Mouse (Mus musculus) bone marrow, adult 2 months (tissue): ENCODE measurements around the gene Rasal2. TPM values are rescaled to one million over a fixed set of nuclear protein-coding genes. Genes with fewer than 3 reads are reported as not detected.

Experiments
- H3K27ac ChIP-seq: fragments of 200-500 bp; 2 replicates; pipeline ENCODE4 v1.5.1; 2012; ENCODE audit warnings: low read depth, mild to moderate bottlenecking, control low read depth, inconsistent platforms, low read length; ENCODE audit not compliant: control insufficient read depth, poor library complexity, insufficient read depth
- H3K4me1 ChIP-seq: fragments of 200-500 bp; 2 replicates; pipeline ENCODE4 v1.6.1; 2011; ENCODE audit warnings: low read length; ENCODE audit not compliant: control insufficient read depth, insufficient read depth
- H3K4me3 ChIP-seq: fragments of 200-500 bp; replicated peaks from 2 replicates; pipeline ENCODE3; 2011; ENCODE audit warnings: mild to moderate bottlenecking, low read depth, low read length, control low read depth; ENCODE audit not compliant: control insufficient read depth
- CTCF ChIP-seq: fragments of 200-500 bp; IDR thresholded peaks from 2 replicates; pipeline ENCODE4 v1.5.1; 2011; ENCODE audit warnings: low read length, control low read depth; ENCODE audit not compliant: control insufficient read depth, insufficient read depth
- POLR2A ChIP-seq: fragments of 200-500 bp; IDR thresholded peaks from 2 replicates; pipeline ENCODE4 v1.6.1; 2011; ENCODE audit warnings: low read depth, mild to moderate bottlenecking, control low read depth, low read length, borderline replicate concordance; ENCODE audit not compliant: control insufficient read depth
- WGBS: fragments of 180-500 bp; shearing (Covaris S2); methylation state at CpG from one replicate; pipeline ENCODE4 v1.1.7; 2018; 5-methylcytosine and 5-hydroxymethylcytosine counted together
- polyA plus RNA-seq: library from polyadenylated mRNA; stranded (reverse); fragments of >200 nt; gene quantifications from 2 replicates; pipeline ENCODE4 v1.2.4, GENCODE M21; 2011; ENCODE audit warnings: low replicate concordance; ENCODE audit not compliant: missing spikeins, insufficient read depth, insufficient read length

Gene Rasal2
- polyA plus RNA-seq, 1 experiment, result 0.57 TPM

DNA sequence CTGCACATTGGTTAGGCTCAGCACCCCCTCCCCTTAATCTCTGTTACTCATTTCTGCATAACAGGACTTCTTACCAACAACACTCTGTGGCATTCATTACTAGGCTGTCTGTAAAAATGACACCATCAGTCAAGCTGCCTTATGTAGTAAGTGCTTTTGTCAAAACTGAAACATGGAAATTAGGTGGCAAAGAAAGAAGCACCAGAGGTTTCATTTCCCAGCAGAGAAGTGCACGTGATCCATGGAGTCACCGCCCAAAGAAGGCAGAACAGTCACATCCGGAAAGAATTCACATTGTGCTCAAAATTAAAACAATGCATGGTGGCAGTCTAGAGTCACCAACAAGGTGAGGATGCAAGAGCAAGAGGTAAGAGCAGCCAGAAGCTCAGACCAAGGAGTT, 271.4 kb downstream of the Rasal2 start:
- H3K4me1 ChIP-seq, result no peaks in the 10 kb centered on the region
- TF ChIP-seq CTCF (no peak), POLR2A (no peak)
- H3K4me3 ChIP-seq, result no peak overlapping the region
- H3K27ac ChIP-seq, result no peak overlapping the region
- WGBS, result 75% methylated on average over 3 of the region's 3 CpGs

DNA sequence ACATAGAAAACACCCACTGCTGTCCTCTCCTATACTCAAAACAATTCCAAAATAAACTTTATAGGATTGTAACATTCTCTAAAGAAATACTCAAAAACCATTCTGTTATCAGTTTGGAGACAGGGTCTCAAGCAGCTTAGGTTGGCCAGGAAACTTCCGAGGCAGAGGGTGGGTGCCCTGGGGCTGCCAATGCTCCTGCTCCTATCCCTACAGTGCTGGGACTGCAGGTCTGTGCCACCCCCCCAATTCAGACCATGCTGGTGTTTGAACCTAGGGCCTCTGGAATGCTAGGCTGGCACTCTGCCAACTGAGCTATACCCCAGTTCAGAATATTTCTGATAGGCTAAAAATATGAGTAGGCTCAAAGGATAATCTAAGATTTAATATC, 274.5 kb downstream of the Rasal2 start:
- TF ChIP-seq POLR2A, result no peak
- 87% methylated on average over 1 of the region's 1 CpGs for WGBS
- H3K4me3 ChIP-seq, result no peak overlapping the region
- H3K27ac ChIP-seq, result no peak overlapping the region
- no peaks in the 10 kb centered on the region for H3K4me1 ChIP-seq

DNA sequence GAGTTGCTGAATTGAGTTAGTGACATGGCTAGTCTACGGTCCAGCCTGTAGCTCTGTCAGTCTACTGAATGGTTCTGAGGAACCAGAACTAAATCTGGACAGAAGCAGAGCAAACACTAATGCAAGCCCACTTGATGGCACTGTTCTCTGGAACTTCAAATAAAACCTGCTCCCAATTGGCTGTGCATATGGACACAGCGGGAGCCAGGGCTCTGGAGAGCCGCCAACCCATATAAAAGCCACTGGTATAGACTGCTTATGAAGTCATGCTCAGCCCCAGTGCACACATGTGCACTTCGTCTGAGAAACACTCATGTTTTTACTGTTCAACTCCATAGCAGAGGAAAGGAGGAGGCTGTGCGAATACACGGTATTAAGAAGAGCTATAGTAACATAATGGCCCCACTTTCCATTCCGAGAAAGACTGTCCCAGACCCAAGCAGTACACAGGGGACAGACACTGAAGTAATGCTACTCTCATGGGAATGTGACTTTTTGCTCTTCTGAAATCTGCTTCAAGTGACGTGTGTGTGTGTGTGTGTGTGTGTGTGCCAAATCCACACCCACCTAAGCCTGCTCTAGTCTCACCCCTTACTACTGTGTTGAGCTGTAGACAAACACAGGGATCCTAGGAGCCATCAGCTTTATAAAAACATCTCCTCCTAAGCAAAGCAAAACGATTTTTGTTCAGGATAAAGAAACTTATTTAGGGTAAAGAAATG, 275.1 kb downstream of the Rasal2 start:
- 81% methylated on average over 9 of the region's 9 CpGs for WGBS
- H3K4me1 ChIP-seq, result no peaks in the 10 kb centered on the region
- no peak overlapping the region for H3K27ac ChIP-seq
- no peak overlapping the region for H3K4me3 ChIP-seq
- TF ChIP-seq CTCF (no peak), POLR2A (no peak)

DNA sequence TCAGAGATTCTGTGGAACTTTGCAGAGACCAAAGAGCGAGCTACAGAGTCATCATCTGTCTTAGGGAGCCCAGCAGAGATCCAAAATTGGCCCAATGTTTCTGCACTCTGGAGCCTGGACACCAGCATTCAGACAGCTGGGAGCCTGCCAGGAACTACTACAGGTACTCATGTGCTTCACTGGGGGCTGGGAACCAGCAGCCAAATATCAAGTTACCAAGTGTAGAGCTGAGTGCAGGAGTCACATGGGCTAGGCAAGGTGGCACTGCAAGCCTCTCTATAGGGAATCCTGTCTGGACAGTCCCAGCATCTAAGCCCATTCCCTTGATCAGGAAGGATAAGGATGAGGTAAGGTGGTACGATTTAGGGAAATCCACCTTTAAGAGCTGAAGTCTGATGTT, 284.2 kb downstream of the Rasal2 start:
- Histone ChIP-seq H3K27ac (no peak overlapping the region), H3K4me3 (no peak overlapping the region), H3K4me1 (no peaks in the 10 kb centered on the region)
- WGBS, result 72% methylated on average over 2 of the region's 2 CpGs
- no peak for TF ChIP-seq CTCF
- TF ChIP-seq POLR2A, result no peak

DNA sequence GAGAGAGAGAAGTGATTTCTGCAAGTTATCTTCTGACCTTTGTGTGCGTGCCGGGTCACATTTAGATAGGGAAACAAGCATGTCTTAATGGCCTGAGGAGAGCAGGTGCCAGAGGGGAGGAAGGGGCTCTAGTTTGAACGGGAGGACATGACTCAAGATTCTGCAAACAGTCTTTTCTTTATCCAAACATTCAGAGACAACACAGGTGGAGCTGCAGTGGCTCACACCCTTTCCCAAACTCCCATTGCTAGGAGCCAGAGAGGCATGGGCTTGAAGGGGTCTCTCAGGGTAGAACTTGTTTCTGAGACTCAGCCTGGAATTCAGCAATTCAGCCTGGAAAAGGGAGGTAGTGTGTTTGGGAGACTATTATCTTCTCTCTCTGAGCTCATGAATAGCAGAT, 288.6 kb downstream of the Rasal2 start:
- 76% methylated on average over 3 of the region's 3 CpGs for WGBS
- no peak overlapping the region for H3K27ac ChIP-seq
- no peaks in the 10 kb centered on the region for H3K4me1 ChIP-seq
- no peak overlapping the region for H3K4me3 ChIP-seq
- TF ChIP-seq CTCF, result no peak
- TF ChIP-seq POLR2A, result no peak

DNA sequence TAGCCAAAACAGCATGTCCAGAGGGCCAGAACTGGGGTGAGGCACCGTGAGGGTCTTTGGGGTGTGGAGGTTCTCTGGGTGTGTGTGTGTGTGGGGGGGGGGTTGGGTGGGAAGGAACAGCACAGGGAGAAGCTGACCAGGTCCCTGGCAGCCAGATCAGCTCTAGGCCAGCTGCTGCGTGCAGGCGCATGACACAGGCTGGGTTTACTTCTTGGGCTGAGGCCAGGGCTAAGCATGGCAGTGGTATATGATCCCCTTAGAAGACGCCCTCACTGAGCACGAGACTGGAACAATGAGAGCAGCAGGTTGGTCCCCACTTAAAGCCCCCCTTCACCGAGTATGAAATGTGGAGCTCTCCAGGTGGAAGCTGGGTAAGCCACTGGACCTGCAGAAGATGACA, 293.2 kb downstream of the Rasal2 start:
- WGBS, result 77% methylated on average over 6 of the region's 6 CpGs
- TF ChIP-seq CTCF (no peak), POLR2A (no peak)
- no peaks in the 10 kb centered on the region for H3K4me1 ChIP-seq
- no peak overlapping the region for H3K27ac ChIP-seq
- no peak overlapping the region for H3K4me3 ChIP-seq

DNA sequence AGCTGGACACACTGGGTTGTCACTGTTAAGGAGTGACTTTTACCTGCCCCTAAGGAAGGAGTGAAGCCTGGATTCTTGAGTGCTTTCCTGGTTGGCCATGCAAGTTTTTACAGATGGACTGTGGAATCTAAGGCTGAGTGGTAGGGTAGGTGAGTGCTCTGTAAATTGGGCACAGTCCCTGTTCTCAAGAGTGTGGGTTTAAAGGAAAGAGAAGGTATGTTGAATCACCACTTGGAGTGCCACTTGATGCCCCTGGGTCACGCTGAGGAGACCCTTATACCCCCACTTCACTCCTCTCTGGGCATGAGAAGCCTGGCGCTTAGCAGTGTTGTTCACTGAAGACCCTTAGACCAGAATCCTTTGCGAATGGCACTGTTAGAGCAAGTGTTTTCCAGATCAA, 295.0 kb downstream of the Rasal2 start:
- Histone ChIP-seq H3K4me1 (no peaks in the 10 kb centered on the region), H3K27ac (no peak overlapping the region), H3K4me3 (no peak overlapping the region)
- TF ChIP-seq POLR2A (no peak), CTCF (no peak)
- WGBS, result 76% methylated on average over 3 of the region's 3 CpGs

DNA sequence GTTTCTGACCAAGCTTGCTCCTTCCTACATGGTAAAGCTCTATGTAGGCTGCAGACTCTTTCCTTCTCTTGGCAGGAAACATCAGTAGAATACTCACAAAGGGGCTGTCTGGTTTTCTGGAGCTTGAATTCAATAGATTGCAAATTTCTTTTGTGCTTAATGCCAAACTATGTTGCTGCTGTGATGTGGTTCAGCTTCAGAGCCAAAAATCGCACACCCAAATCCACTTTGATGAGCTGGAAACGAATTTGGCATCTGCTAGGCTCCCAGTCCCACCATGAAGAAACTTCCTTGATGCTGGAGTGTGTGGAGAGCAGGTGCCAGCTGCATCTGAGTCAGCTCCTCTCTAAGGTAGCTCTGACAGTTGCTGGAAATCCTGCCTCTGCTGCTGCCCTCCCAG, 297.9 kb downstream of the Rasal2 start:
- TF ChIP-seq CTCF, result no peak
- no peak for TF ChIP-seq POLR2A
- no peak overlapping the region for H3K4me3 ChIP-seq
- H3K4me1 ChIP-seq, result no peaks in the 10 kb centered on the region
- 75% methylated on average over 2 of the region's 2 CpGs for WGBS
- no peak overlapping the region for H3K27ac ChIP-seq

DNA sequence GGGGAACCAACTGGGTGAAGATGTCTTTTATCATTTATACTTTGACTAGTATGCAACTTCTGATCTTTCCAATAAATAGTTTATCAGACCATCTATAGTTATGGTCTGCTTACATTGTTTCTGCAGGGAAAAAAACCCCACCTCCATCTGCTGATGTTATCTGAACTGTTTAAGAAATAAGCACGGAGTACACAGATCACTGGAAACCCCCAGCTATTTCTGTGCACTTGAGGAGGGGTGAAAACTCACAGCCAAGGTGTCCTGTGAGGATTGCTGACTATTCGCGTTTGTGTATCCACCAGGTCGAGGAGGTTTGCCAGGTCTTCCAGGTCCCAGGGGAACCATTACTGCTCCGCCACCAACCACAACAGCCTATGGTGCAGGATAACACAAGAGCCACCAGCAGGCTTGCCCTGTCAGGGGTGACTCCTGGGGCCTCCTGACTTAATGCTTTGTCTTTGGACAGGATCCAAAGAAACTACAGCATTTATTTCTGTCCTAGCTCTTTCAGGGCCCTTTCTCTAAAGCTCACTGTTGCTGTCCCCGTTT, 302.0 kb downstream of the Rasal2 start:
- TF ChIP-seq POLR2A (no peak), CTCF (no peak)
- 68% methylated on average over 6 of the region's 6 CpGs for WGBS
- H3K4me3 ChIP-seq, result no peak overlapping the region
- no peak overlapping the region for H3K27ac ChIP-seq
- H3K4me1 ChIP-seq, result no peaks in the 10 kb centered on the region
